Mouse (Mus musculus): ENCODE data around the gene Sugp2. TPM values are rescaled to one million over a fixed set of nuclear protein-coding genes. Genes with fewer than 3 reads are reported as not detected.
A peak's percentile ranks its signal among the peaks of the same experiment; 100 is the strongest.

Sugp2 gene
- total RNA-seq, 1 experiment, result 45.5 TPM

DNA sequence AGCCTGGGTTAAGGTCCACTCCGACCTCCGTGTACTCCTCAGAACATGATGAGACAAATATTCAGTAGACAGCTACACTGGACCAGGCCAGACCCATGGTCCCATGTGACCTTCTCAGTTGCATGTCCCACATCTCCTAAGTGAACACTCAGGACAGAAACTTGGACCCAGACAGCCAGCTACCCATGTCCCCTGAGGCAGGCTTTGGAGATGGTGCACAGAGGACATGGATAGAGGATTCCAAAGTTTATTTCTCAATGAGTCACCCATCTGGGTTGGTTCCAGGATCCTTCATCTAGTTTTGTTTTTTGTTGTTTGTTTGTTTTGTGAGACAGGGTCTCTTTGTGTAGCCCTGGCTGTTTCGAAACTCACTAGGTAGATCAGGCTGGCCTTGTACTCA is 13.1 kb upstream of the Sugp2 start:
- H3K9me3 ChIP-seq (ENCODE audit: control insufficient read depth, insufficient read depth, low read depth, low read length), result no peaks in the 10 kb centered on the region
- in situ Hi-C loops (cut with MboI; ENCODE audit: low sequenced_read_pairs in 2 of 2, unreplicated experiment in 2 of 2), result no loop called here
- H3K4me1 ChIP-seq (ENCODE audit: control insufficient read depth in 2 of 2, insufficient read depth in 2 of 2, low read length in 2 of 2, poor library complexity in 1 of 2), result peaks cover 0 to 5% of the 10 kb centered on the region in 2 experiments; a peak in 1 of 4 replicates
- H3K27ac ChIP-seq (ENCODE audit: insufficient read depth, low read depth, low read length, poor library complexity, severe bottlenecking), result no peak overlapping the region
- peaks cover 21% of the 10 kb centered on the region; the same call in 1 of the 2 replicates for H3K36me3 ChIP-seq (ENCODE audit: control insufficient read depth, insufficient read depth, low read length, poor library complexity, severe bottlenecking)
- H3K9ac ChIP-seq (ENCODE audit: insufficient read depth, low read depth, low read length, poor library complexity, severe bottlenecking), result no peak overlapping the region
- TF ChIP-seq HCFC1 (IDR thresholded peaks at IDR 0.05; ENCODE audit: borderline replicate concordance, insufficient read depth, low read length) (no peak), ZC3H11A (IDR thresholded peaks at IDR 0.05; ENCODE audit: borderline replicate concordance, low read depth, low read length) (no peak), MAFK (IDR thresholded peaks at IDR 0.05; ENCODE audit: insufficient read depth, low read depth, low read length) (no peak), CHD2 (IDR thresholded peaks at IDR 0.05; ENCODE audit: low read depth, low read length) (no peak), ZNF384 (IDR thresholded peaks at IDR 0.05; ENCODE audit: low read depth, low read length) (no peak)
- no peak for DNase-seq (ENCODE audit: low read depth, low spot score)
- H3K4me3 ChIP-seq (ENCODE audit: insufficient read depth in 1 of 2, low read depth in 1 of 2, low read length in 2 of 2, poor library complexity in 1 of 2, severe bottlenecking in 1 of 2), result no peak overlapping the region

DNA sequence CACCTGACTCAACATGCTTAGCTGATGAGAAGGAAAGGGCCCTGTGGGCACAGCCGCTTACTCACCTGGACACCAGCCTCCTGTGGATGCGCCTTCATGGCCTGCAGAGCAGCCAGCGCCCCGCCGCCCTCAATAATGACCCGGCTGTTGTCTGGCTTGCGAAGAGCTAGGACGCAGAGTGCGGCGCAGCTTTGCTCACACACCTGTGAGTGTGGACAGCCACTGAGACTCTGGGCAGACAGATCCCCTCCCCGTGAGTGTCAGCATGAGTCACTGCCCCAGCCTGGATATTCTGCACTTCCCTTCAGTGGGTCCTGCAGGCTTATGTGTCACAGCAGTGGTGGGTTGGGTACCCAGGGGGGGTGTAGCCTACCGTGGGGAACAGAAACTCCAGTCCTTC is 12.0 kb upstream of the Sugp2 start:
- H3K9ac ChIP-seq (ENCODE audit: insufficient read depth, low read depth, low read length, poor library complexity, severe bottlenecking), result 0 out of 2 replicates have a peak overlapping the region, but pooled peaks have one; percentile 1
- H3K27ac ChIP-seq (ENCODE audit: insufficient read depth, low read depth, low read length, poor library complexity, severe bottlenecking), result no peak overlapping the region
- no peaks in the 10 kb centered on the region for H3K9me3 ChIP-seq (ENCODE audit: control insufficient read depth, insufficient read depth, low read depth, low read length)
- no peak overlapping the region for H3K4me3 ChIP-seq (ENCODE audit: insufficient read depth in 1 of 2, low read depth in 1 of 2, low read length in 2 of 2, poor library complexity in 1 of 2, severe bottlenecking in 1 of 2)
- in situ Hi-C loops (cut with MboI; ENCODE audit: low sequenced_read_pairs in 2 of 2, unreplicated experiment in 2 of 2), result no loop called here
- no peak for DNase-seq (ENCODE audit: low read depth, low spot score)
- no peak for TF ChIP-seq HCFC1 (IDR thresholded peaks at IDR 0.05; ENCODE audit: borderline replicate concordance, insufficient read depth, low read length)
- TF ChIP-seq CHD2 (IDR thresholded peaks at IDR 0.05; ENCODE audit: low read depth, low read length), result no peak
- TF ChIP-seq ZNF384 (IDR thresholded peaks at IDR 0.05; ENCODE audit: low read depth, low read length), result no peak
- TF ChIP-seq ZC3H11A (IDR thresholded peaks at IDR 0.05; ENCODE audit: borderline replicate concordance, low read depth, low read length), result no peak
- no peak for TF ChIP-seq MAFK (IDR thresholded peaks at IDR 0.05; ENCODE audit: insufficient read depth, low read depth, low read length)
- peaks cover 21% of the 10 kb centered on the region; the same call in 1 of the 2 replicates for H3K36me3 ChIP-seq (ENCODE audit: control insufficient read depth, insufficient read depth, low read length, poor library complexity, severe bottlenecking)
- H3K4me1 ChIP-seq (ENCODE audit: control insufficient read depth in 2 of 2, insufficient read depth in 2 of 2, low read length in 2 of 2, poor library complexity in 1 of 2), result peaks cover 0 to 5% of the 10 kb centered on the region in 2 experiments; a peak in 1 of 4 replicates

- Histone ChIP-seq H3K4me1 (ENCODE audit: control insufficient read depth in 2 of 2, insufficient read depth in 2 of 2, low read length in 2 of 2, poor library complexity in 1 of 2) (peaks cover 0 to 9% of the 10 kb centered on the region in 2 experiments; a peak in 2 of 4 replicates), H3K36me3 (ENCODE audit: control insufficient read depth, insufficient read depth, low read length, poor library complexity, severe bottlenecking) (peaks cover 21% of the 10 kb centered on the region; the same call in 1 of the 2 replicates), H3K4me3 (ENCODE audit: insufficient read depth in 1 of 2, low read depth in 1 of 2, low read length in 2 of 2, poor library complexity in 1 of 2, severe bottlenecking in 1 of 2) (no peak overlapping the region), H3K9me3 (ENCODE audit: control insufficient read depth, insufficient read depth, low read depth, low read length) (no peaks in the 10 kb centered on the region), H3K9ac (ENCODE audit: insufficient read depth, low read depth, low read length, poor library complexity, severe bottlenecking) (no peak overlapping the region), H3K27ac (ENCODE audit: insufficient read depth, low read depth, low read length, poor library complexity, severe bottlenecking) (no peak overlapping the region)
- DNase-seq (ENCODE audit: low read depth, low spot score), result no peak
- in situ Hi-C loops (cut with MboI; ENCODE audit: low sequenced_read_pairs in 2 of 2, unreplicated experiment in 2 of 2), result no loop called here
- no peak for TF ChIP-seq MAFK (IDR thresholded peaks at IDR 0.05; ENCODE audit: insufficient read depth, low read depth, low read length)
- no peak for TF ChIP-seq HCFC1 (IDR thresholded peaks at IDR 0.05; ENCODE audit: borderline replicate concordance, insufficient read depth, low read length)
- TF ChIP-seq CHD2 (IDR thresholded peaks at IDR 0.05; ENCODE audit: low read depth, low read length), result no peak
- TF ChIP-seq ZC3H11A (IDR thresholded peaks at IDR 0.05; ENCODE audit: borderline replicate concordance, low read depth, low read length), result no peak
- TF ChIP-seq ZNF384 (IDR thresholded peaks at IDR 0.05; ENCODE audit: low read depth, low read length), result no peak
These were observed 10.7 kb upstream of the Sugp2 start for GRCm38 (mm10) chr8:70223341-70223740.

DNA sequence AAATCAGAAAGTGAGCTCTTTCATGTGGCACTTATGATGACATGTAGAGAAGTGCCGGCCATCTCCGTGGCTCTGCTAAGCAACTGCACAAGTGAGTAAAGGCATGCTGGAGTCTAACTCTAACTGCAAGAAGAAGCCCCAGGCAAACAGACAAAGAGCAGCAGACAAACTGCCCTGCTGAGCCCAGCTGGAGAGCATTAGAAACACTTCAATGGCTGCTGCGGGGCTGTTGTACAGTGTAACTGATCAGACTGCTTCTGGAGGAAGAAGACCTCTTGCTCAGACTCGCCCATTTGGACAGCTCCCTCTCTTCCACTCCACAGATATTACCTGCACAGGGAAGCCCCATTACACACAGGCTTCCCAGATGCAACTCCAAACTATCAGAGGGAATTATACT is 6.0 kb upstream of the Sugp2 start:
- Histone ChIP-seq H3K36me3 (ENCODE audit: control insufficient read depth, insufficient read depth, low read length, poor library complexity, severe bottlenecking) (peaks cover 24% of the 10 kb centered on the region; the same call in 1 of the 2 replicates), H3K4me1 (ENCODE audit: control insufficient read depth in 2 of 2, insufficient read depth in 2 of 2, low read length in 2 of 2, poor library complexity in 1 of 2) (peaks cover 0 to 8% of the 10 kb centered on the region in 2 experiments; a peak in 2 of 4 replicates), H3K9ac (ENCODE audit: insufficient read depth, low read depth, low read length, poor library complexity, severe bottlenecking) (no peak overlapping the region), H3K27ac (ENCODE audit: insufficient read depth, low read depth, low read length, poor library complexity, severe bottlenecking) (no peak overlapping the region), H3K4me3 (ENCODE audit: insufficient read depth in 1 of 2, low read depth in 1 of 2, low read length in 2 of 2, poor library complexity in 1 of 2, severe bottlenecking in 1 of 2) (no peak overlapping the region), H3K9me3 (ENCODE audit: control insufficient read depth, insufficient read depth, low read depth, low read length) (no peaks in the 10 kb centered on the region)
- TF ChIP-seq HCFC1 (IDR thresholded peaks at IDR 0.05; ENCODE audit: borderline replicate concordance, insufficient read depth, low read length), result no peak
- no peak for TF ChIP-seq MAFK (IDR thresholded peaks at IDR 0.05; ENCODE audit: insufficient read depth, low read depth, low read length)
- no peak for TF ChIP-seq ZNF384 (IDR thresholded peaks at IDR 0.05; ENCODE audit: low read depth, low read length)
- TF ChIP-seq ZC3H11A (IDR thresholded peaks at IDR 0.05; ENCODE audit: borderline replicate concordance, low read depth, low read length), result no peak
- no peak for TF ChIP-seq CHD2 (IDR thresholded peaks at IDR 0.05; ENCODE audit: low read depth, low read length)
- in situ Hi-C loops (cut with MboI; ENCODE audit: low sequenced_read_pairs in 2 of 2, unreplicated experiment in 2 of 2), result no loop called here
- DNase-seq (ENCODE audit: low read depth, low spot score), result no peak
